Mouse (Mus musculus) neural tube, embryonic 12.5 days (tissue): ENCODE measurements around the gene Spry1. TPM values are rescaled to one million over a fixed set of nuclear protein-coding genes. Genes with fewer than 3 reads are reported as not detected.

Source experiments
- ATAC-seq: fragments of 200-750 bp; cut with Nextera tagmentation; 2 replicates; pipeline ENCODE4 v1.8.0; 2017; ENCODE audit warnings: low read depth, mild to moderate bottlenecking, moderate TSS enrichment, moderate library complexity; ENCODE audit not compliant: low FRiP score
- H3K27ac ChIP-seq: fragments of 300-500 bp; sonication (generic); 2 replicates; pipeline ENCODE4 v1.5.1; 2016
- H3K27me3 ChIP-seq: fragments of 300-500 bp; sonication (generic); replicated peaks from 2 replicates; pipeline ENCODE4 v1.6.1; 2016; ENCODE audit warnings: mild to moderate bottlenecking
- H3K36me3 ChIP-seq: fragments of 300-500 bp; sonication (generic); 2 replicates; pipeline ENCODE4 v1.6.1; 2016; ENCODE audit warnings: mild to moderate bottlenecking
- H3K4me1 ChIP-seq: fragments of 300-500 bp; sonication (generic); 2 replicates; pipeline ENCODE4 v1.6.1; 2016
- H3K4me2 ChIP-seq: fragments of 300-500 bp; sonication (generic); replicated peaks from 2 replicates; pipeline ENCODE4 v1.6.1; 2016; ENCODE audit warnings: mild to moderate bottlenecking
- H3K4me3 ChIP-seq: fragments of 300-500 bp; sonication (generic); 2 replicates; pipeline ENCODE4 v1.5.1; 2016
- H3K9ac ChIP-seq: fragments of 300-500 bp; sonication (generic); 2 replicates; pipeline ENCODE4 v1.6.1; 2016; ENCODE audit warnings: mild to moderate bottlenecking
- H3K9me3 ChIP-seq: fragments of 300-500 bp; sonication (generic); 2 replicates; pipeline ENCODE4 v1.6.1; 2016; ENCODE audit warnings: mild to moderate bottlenecking
- WGBS: fragments of 180-500 bp; shearing (Covaris S2); methylation state at CpG from one replicate; pipeline ENCODE4 v1.1.7; 2016; 5-methylcytosine and 5-hydroxymethylcytosine counted together
- polyA plus RNA-seq: library from polyadenylated mRNA; unstranded; fragments of >200 nt; fragmentation: Nextera tagmentation; extraction: Ambion mirVana; gene quantifications from 2 replicates; pipeline ENCODE4 v1.2.1, GENCODE M21; 2016

The Spry1 gene
- polyA plus RNA-seq, 1 experiment from 2014 or later: 5.0 TPM

- no peaks in the 10 kb centered on the region for H3K9me3 ChIP-seq
- H3K27ac ChIP-seq: no peak overlapping the region
- no peaks in the 10 kb centered on the region for H3K36me3 ChIP-seq
- H3K9ac ChIP-seq: no peak overlapping the region
- H3K27me3 ChIP-seq: peaks cover 16% of the 10 kb centered on the region; the same call in 1 of the 2 replicates
- no peak overlapping the region for H3K4me3 ChIP-seq
- H3K4me2 ChIP-seq: no peak overlapping the region
- no peak for ATAC-seq
- 82% methylated on average over 6 of the region's 6 CpGs for WGBS
- peaks cover 9% of the 10 kb centered on the region; the same call in 1 of the 2 replicates for H3K4me1 ChIP-seq
These were observed 19.9 kb downstream of the Spry1 start for GRCm38 (mm10) chr3:37659621-37660020.

GRCm38 (mm10) chr3:37666291-37667118 is 26.8 kb downstream of the Spry1 start:
- Histone ChIP-seq H3K27ac (no peak overlapping the region), H3K9ac (no peak overlapping the region), H3K4me3 (no peak overlapping the region), H3K9me3 (peaks cover 10% of the 10 kb centered on the region), H3K4me2 (peak overlapping the region; percentile 25; the same call in 1 of the 2 replicates), H3K36me3 (no peaks in the 10 kb centered on the region), H3K4me1 (peaks cover 15% of the 10 kb centered on the region), H3K27me3 (0 out of 2 replicates have a peak, but pooled peaks cover 13% of the 10 kb centered on the region)
- 9% methylated on average over 9 of the region's 9 CpGs for WGBS
- peak; percentile 92 for ATAC-seq

GRCm38 (mm10) chr3:37667119-37667467 is 27.3 kb downstream of the Spry1 start:
- H3K9me3 ChIP-seq: peaks cover 10% of the 10 kb centered on the region
- H3K4me2 ChIP-seq: peak overlapping the region; percentile 25; the same call in 1 of the 2 replicates
- H3K4me1 ChIP-seq: peaks cover 17% of the 10 kb centered on the region
- H3K9ac ChIP-seq: no peak overlapping the region
- H3K36me3 ChIP-seq: no peaks in the 10 kb centered on the region
- no peak overlapping the region for H3K27ac ChIP-seq
- no peak overlapping the region for H3K4me3 ChIP-seq
- ATAC-seq: no peak
- H3K27me3 ChIP-seq: 0 out of 2 replicates have a peak, but pooled peaks cover 13% of the 10 kb centered on the region
- WGBS: 17% methylated on average over 2 of the region's 2 CpGs

GRCm38 (mm10) chr3:37667736-37668135 is 28.0 kb downstream of the Spry1 start:
- Histone ChIP-seq H3K9ac (no peak overlapping the region), H3K4me1 (peaks cover 24% of the 10 kb centered on the region), H3K27ac (no peak overlapping the region), H3K36me3 (no peaks in the 10 kb centered on the region), H3K27me3 (0 out of 2 replicates have a peak, but pooled peaks cover 13% of the 10 kb centered on the region), H3K4me3 (no peak overlapping the region), H3K9me3 (peaks cover 10% of the 10 kb centered on the region), H3K4me2 (no peak overlapping the region)
- no peak for ATAC-seq
- 34% methylated on average over 7 of the region's 7 CpGs for WGBS

GRCm38 (mm10) chr3:37668652-37669051 is 28.9 kb downstream of the Spry1 start:
- H3K9ac ChIP-seq: no peak overlapping the region
- no peak for ATAC-seq
- H3K4me2 ChIP-seq: no peak overlapping the region
- no peaks in the 10 kb centered on the region for H3K36me3 ChIP-seq
- peaks cover 30% of the 10 kb centered on the region for H3K4me1 ChIP-seq
- H3K9me3 ChIP-seq: peaks cover 10% of the 10 kb centered on the region
- 91% methylated on average over 12 of the region's 12 CpGs for WGBS
- no peak overlapping the region for H3K4me3 ChIP-seq
- no peak overlapping the region for H3K27ac ChIP-seq
- peaks cover 13% of the 10 kb centered on the region; the same call in 1 of the 2 replicates for H3K27me3 ChIP-seq

GRCm38 (mm10) chr3:37669100-37669499 is 29.4 kb downstream of the Spry1 start:
- Histone ChIP-seq H3K4me1 (peaks cover 34% of the 10 kb centered on the region), H3K9me3 (peaks cover 10% of the 10 kb centered on the region), H3K9ac (no peak overlapping the region), H3K36me3 (no peaks in the 10 kb centered on the region), H3K4me2 (no peak overlapping the region), H3K27ac (no peak overlapping the region), H3K4me3 (no peak overlapping the region), H3K27me3 (peaks cover 13% of the 10 kb centered on the region; the same call in 1 of the 2 replicates)
- WGBS: 96% methylated on average over 20 of the region's 20 CpGs
- no peak for ATAC-seq

- Histone ChIP-seq H3K27me3 (peaks cover 25% of the 10 kb centered on the region), H3K4me2 (peak overlapping the region; percentile 34; the same call in 1 of the 2 replicates), H3K9ac (no peak overlapping the region), H3K27ac (no peak overlapping the region), H3K4me3 (no peak overlapping the region), H3K4me1 (peaks cover 20% of the 10 kb centered on the region), H3K36me3 (no peaks in the 10 kb centered on the region), H3K9me3 (peaks cover 10% of the 10 kb centered on the region)
- peak; percentile 55; the same call in 1 of the 2 replicates for ATAC-seq
- WGBS: 4% methylated on average over 15 of the region's 15 CpGs
These were observed 32.7 kb downstream of the Spry1 start for GRCm38 (mm10) chr3:37672266-37673040.

GRCm38 (mm10) chr3:37673513-37674261 is 33.9 kb downstream of the Spry1 start:
- 0 out of 2 replicates have a peak overlapping the region, but pooled peaks have one; percentile 5 for H3K4me2 ChIP-seq

GRCm38 (mm10) chr3:37675056-37675525 is 35.3 kb downstream of the Spry1 start:
- WGBS: 84% methylated on average over 11 of the region's 11 CpGs
- Histone ChIP-seq H3K36me3 (no peaks in the 10 kb centered on the region), H3K4me2 (no peak overlapping the region), H3K27me3 (peaks cover 20% of the 10 kb centered on the region), H3K4me3 (no peak overlapping the region), H3K27ac (no peak overlapping the region), H3K4me1 (peaks cover 20% of the 10 kb centered on the region), H3K9ac (no peak overlapping the region), H3K9me3 (no peaks in the 10 kb centered on the region)
- no peak for ATAC-seq

More at GRCm38 (mm10) chr3:37673513-37674261, 33.9 kb downstream of the Spry1 start:
- Histone ChIP-seq H3K27me3 (peaks cover 25% of the 10 kb centered on the region), H3K4me1 (peaks cover 20% of the 10 kb centered on the region), H3K27ac (no peak overlapping the region), H3K9ac (no peak overlapping the region), H3K36me3 (no peaks in the 10 kb centered on the region), H3K9me3 (peaks cover 7% of the 10 kb centered on the region), H3K4me3 (no peak overlapping the region)
- ATAC-seq: peak; percentile 71
- WGBS: 51% methylated on average over 13 of the region's 13 CpGs

GRCm38 (mm10) chr3:37676291-37676690 is 36.5 kb downstream of the Spry1 start:
- Histone ChIP-seq H3K4me3 (no peak overlapping the region), H3K27me3 (peaks cover 13% of the 10 kb centered on the region), H3K4me2 (no peak overlapping the region), H3K27ac (no peak overlapping the region), H3K9ac (no peak overlapping the region), H3K9me3 (no peaks in the 10 kb centered on the region), H3K4me1 (peaks cover 20% of the 10 kb centered on the region), H3K36me3 (no peaks in the 10 kb centered on the region)
- no peak for ATAC-seq
- 85% methylated on average over 8 of the region's 8 CpGs for WGBS

- Histone ChIP-seq H3K4me1 (no peaks in the 10 kb centered on the region; the same call in 1 of the 2 replicates), H3K4me2 (no peak overlapping the region), H3K4me3 (no peak overlapping the region), H3K9me3 (no peaks in the 10 kb centered on the region), H3K36me3 (no peaks in the 10 kb centered on the region), H3K9ac (no peak overlapping the region), H3K27ac (no peak overlapping the region), H3K27me3 (0 out of 2 replicates have a peak, but pooled peaks cover 15% of the 10 kb centered on the region)
- no peak for ATAC-seq
- WGBS: 48% methylated on average over 7 of the region's 7 CpGs
These were observed 46.5 kb downstream of the Spry1 start for GRCm38 (mm10) chr3:37686219-37686618.
